Mouse (Mus musculus): Measurements from ENCODE around the gene Tmem88b. TPM values are rescaled to one million over a fixed set of nuclear protein-coding genes. Genes with fewer than 3 reads are reported as not detected.
"Not testable (repeated sequence)": the region's sequence is repeated elsewhere in the genome, so short reads cannot be mapped to it uniquely, and the experiment has no call there.

Tmem88b gene
- polyA plus RNA-seq, 1 experiment from 2014 or later: 0.92 TPM

DNA sequence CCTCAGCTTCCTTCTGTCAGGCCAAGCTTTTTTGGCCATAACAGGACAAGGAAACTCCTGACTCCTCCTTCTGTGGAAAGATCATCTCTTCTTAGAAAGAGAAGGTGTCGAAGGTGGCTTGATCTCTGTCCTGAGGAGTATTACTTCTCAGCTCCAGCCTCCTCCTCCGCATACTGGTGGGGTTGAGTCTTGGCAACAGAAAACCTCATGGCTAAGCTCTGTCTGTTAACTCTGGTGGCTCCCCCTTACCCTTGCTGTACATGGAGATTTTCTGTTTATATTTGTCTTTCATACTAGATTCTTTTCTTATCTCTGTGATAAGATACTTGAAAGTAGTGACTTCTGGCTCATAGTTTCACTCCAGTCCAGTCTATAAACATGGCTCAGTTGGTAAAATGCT is 8.1 kb upstream of the Tmem88b start:
- WGBS: 86% methylated on average over 2 of the region's 2 CpGs
- Histone ChIP-seq H3K9ac (replicated peaks; ENCODE audit: low read depth, low read length) (no peak overlapping the region), H3K4me1 (ENCODE audit: control insufficient read depth, insufficient read depth, low read length) (no peaks in the 10 kb centered on the region), H3K4me2 (ENCODE audit: low read depth, low read length) (no peak overlapping the region), H3K27me3 (ENCODE audit: control insufficient read depth, insufficient read depth, low read length) (no peaks in the 10 kb centered on the region), H3K27ac (ENCODE audit: low read depth, low read length) (no peak overlapping the region), H3K9me3 (ENCODE audit: control insufficient read depth, low read length) (no peaks in the 10 kb centered on the region), H3K4me3 (ENCODE audit: low read depth, low read length) (no peak overlapping the region), H3K36me3 (ENCODE audit: control insufficient read depth, insufficient read depth, low read length) (no peaks in the 10 kb centered on the region)
- no peak for ATAC-seq (ENCODE audit: low read depth)

DNA sequence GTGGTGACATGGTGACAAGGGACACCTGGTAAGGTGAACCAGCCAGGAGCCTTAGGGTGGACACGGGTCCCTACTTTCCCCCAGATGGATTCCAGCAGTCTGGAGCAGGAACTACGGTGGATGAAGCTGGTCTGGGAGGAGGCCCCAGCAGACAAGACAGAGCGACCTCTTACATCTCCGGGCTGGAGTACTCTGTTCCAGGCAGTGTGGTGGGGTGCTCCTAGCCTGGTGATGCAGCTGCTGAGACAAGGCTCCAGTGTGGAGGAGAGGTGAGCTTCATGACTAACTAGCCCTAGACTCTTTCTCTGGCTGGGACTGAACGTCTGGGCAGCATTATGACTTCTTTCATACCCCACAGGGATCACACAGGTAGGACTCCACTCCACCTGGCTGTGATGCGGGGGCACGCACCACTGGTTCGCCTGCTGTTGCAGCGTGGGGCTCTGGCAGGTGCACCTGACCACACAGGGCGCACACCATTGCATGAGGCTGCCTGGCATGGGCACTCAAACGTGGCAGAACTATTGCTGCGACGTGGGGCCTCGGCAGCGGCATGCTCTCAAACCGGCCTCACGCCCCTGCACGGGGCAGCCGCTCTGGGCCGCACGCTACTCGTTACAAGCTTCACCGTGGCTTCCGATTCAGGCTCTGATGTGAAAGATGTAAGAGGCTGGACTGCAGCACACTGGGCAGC is 5.7 kb upstream of the Tmem88b start:
- Histone ChIP-seq H3K9me3 (ENCODE audit: control insufficient read depth, low read length) (no peaks in the 10 kb centered on the region), H3K27me3 (ENCODE audit: control insufficient read depth, insufficient read depth, low read length) (no peaks in the 10 kb centered on the region), H3K4me1 (ENCODE audit: control insufficient read depth, insufficient read depth, low read length) (no peaks in the 10 kb centered on the region), H3K9ac (replicated peaks; ENCODE audit: low read depth, low read length) (no peak overlapping the region), H3K4me3 (ENCODE audit: low read depth, low read length) (no peak overlapping the region), H3K36me3 (ENCODE audit: control insufficient read depth, insufficient read depth, low read length) (no peaks in the 10 kb centered on the region), H3K27ac (ENCODE audit: low read depth, low read length) (no peak overlapping the region), H3K4me2 (ENCODE audit: low read depth, low read length) (no peak overlapping the region)
- no peak for ATAC-seq (ENCODE audit: low read depth)
- WGBS: 74% methylated on average over 24 of the region's 24 CpGs

- Histone ChIP-seq H3K27ac (ENCODE audit: low read depth, low read length) (no peak overlapping the region), H3K4me3 (ENCODE audit: low read depth, low read length) (no peak overlapping the region), H3K36me3 (ENCODE audit: control insufficient read depth, insufficient read depth, low read length) (no peaks in the 10 kb centered on the region), H3K4me1 (ENCODE audit: control insufficient read depth, insufficient read depth, low read length) (no peaks in the 10 kb centered on the region), H3K4me2 (ENCODE audit: low read depth, low read length) (no peak overlapping the region), H3K27me3 (ENCODE audit: control insufficient read depth, insufficient read depth, low read length) (no peaks in the 10 kb centered on the region), H3K9me3 (ENCODE audit: control insufficient read depth, low read length) (no peaks in the 10 kb centered on the region), H3K9ac (replicated peaks; ENCODE audit: low read depth, low read length) (no peak overlapping the region)
- WGBS: 79% methylated on average over 3 of the region's 3 CpGs
- no peak for ATAC-seq (ENCODE audit: low read depth)
These were observed 5.0 kb upstream of the Tmem88b start for GRCm38 (mm10) chr4:155790650-155791161.

DNA sequence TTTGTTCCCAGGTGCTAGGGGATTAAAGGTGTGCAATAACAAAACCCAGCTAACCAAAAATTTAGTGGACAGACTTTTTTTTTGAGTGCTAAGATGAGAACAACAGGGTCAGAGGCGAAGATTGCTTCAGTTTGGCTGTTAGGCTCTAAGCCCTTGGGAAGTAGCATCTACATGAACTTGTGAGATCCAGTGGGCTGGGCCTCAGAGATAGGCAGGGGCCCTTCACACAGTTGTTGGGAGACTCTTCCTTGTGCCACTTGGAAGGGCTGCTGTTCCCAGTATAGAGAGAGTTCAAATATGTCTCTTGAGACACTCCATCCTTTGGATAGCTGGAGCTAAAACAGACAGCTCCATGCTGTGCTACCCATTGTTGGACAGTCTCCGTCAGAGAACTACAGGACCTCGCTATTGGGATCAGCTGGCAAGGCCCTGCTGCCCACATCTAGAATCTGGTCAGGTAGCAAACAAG is 4.4 kb upstream of the Tmem88b start, which contains the start of gene Ankrd65:
Ankrd65 (plus strand) TSS at position 419 of the 469 bp plus-strand sequence.
- H3K9ac ChIP-seq (replicated peaks; ENCODE audit: low read depth, low read length): no peak within 1 kb of the TSS
- no peaks in the 10 kb centered on the region for H3K4me1 ChIP-seq (ENCODE audit: control insufficient read depth, insufficient read depth, low read length)
- H3K36me3 ChIP-seq (ENCODE audit: control insufficient read depth, insufficient read depth, low read length): no peaks in the 10 kb centered on the region
- WGBS: 78% methylated on average over 3 of the region's 3 CpGs
- H3K4me3 ChIP-seq (ENCODE audit: low read depth, low read length): no peak within 1 kb of the TSS
- no peak within 1 kb of the TSS for H3K27ac ChIP-seq (ENCODE audit: low read depth, low read length)
- no peak within 1 kb of the TSS for H3K4me2 ChIP-seq (ENCODE audit: low read depth, low read length)
- ATAC-seq (ENCODE audit: low read depth): no peak
- no peaks in the 10 kb centered on the region for H3K9me3 ChIP-seq (ENCODE audit: control insufficient read depth, low read length)
- no peaks in the 10 kb centered on the region for H3K27me3 ChIP-seq (ENCODE audit: control insufficient read depth, insufficient read depth, low read length)

DNA sequence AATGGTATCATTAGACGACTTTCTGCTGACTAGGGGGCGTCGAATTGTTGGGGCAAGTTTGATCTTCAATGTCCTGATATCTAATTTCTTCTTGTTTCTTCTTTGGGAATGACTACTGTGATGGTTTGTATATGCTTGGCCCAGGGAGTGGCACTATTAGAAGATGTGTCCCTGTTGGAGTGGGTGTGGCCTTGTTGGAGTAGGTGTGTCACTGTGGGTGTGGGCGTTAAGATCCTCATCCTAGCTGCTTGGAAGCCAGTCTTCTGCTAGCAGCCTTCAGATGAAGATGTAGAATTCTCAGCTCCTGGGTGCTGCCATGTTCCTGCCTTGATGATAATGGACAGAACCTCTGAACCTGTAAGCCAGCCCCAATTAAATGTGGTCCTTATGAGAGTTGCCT is 3.2 kb upstream of the Tmem88b start:
- H3K27ac ChIP-seq (ENCODE audit: low read depth, low read length); H3K9me3 ChIP-seq (ENCODE audit: control insufficient read depth, low read length); H3K4me1 ChIP-seq (ENCODE audit: control insufficient read depth, insufficient read depth, low read length); ATAC-seq (ENCODE audit: low read depth); H3K4me2 ChIP-seq (ENCODE audit: low read depth, low read length); H3K4me3 ChIP-seq (ENCODE audit: low read depth, low read length); H3K9ac ChIP-seq (replicated peaks; ENCODE audit: low read depth, low read length); H3K27me3 ChIP-seq (ENCODE audit: control insufficient read depth, insufficient read depth, low read length); H3K36me3 ChIP-seq (ENCODE audit: control insufficient read depth, insufficient read depth, low read length): not testable (repeated sequence)
- WGBS: 84% methylated on average over 4 of the region's 4 CpGs

GRCm38 (mm10) chr4:155788300-155788699 is 2.6 kb upstream of the Tmem88b start:
- Histone ChIP-seq H3K9me3 (ENCODE audit: control insufficient read depth, low read length) (no peaks in the 10 kb centered on the region), H3K27ac (ENCODE audit: low read depth, low read length) (no peak overlapping the region), H3K9ac (replicated peaks; ENCODE audit: low read depth, low read length) (no peak overlapping the region), H3K36me3 (ENCODE audit: control insufficient read depth, insufficient read depth, low read length) (no peaks in the 10 kb centered on the region), H3K4me2 (ENCODE audit: low read depth, low read length) (no peak overlapping the region), H3K4me3 (ENCODE audit: low read depth, low read length) (no peak overlapping the region), H3K4me1 (ENCODE audit: control insufficient read depth, insufficient read depth, low read length) (peaks cover 5% of the 10 kb centered on the region; the same call in 1 of the 2 replicates), H3K27me3 (ENCODE audit: control insufficient read depth, insufficient read depth, low read length) (no peaks in the 10 kb centered on the region)
- WGBS: 82% methylated on average over 3 of the region's 3 CpGs
- no peak for ATAC-seq (ENCODE audit: low read depth)

DNA sequence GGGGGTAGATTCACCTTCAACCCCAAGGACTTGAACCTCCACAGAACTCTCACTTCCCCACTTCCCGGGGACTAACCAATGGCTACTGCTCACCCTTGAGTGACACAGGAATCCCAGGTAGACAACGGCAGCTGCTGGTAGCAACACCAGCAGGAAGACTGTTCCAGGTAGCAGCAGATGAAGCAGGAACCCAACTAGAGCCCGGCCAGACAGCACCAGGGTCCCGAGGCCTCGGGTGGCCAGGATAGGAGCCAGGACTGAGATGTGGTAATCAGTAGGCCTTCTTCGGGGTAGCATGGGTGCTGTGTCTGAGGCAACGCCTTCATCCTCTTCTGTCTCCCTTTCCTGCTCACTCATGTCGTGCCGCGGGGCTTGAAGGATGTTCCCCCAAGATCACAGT is 428 bp downstream of the Tmem88b start:
- Histone ChIP-seq H3K27me3 (ENCODE audit: control insufficient read depth, insufficient read depth, low read length) (no peaks in the 10 kb centered on the region), H3K36me3 (ENCODE audit: control insufficient read depth, insufficient read depth, low read length) (no peaks in the 10 kb centered on the region), H3K4me1 (ENCODE audit: control insufficient read depth, insufficient read depth, low read length) (peaks cover 7% of the 10 kb centered on the region; the same call in 1 of the 2 replicates), H3K4me2 (ENCODE audit: low read depth, low read length) (no peak overlapping the region), H3K27ac (ENCODE audit: low read depth, low read length) (no peak overlapping the region), H3K9ac (replicated peaks; ENCODE audit: low read depth, low read length) (no peak overlapping the region), H3K9me3 (ENCODE audit: control insufficient read depth, low read length) (no peaks in the 10 kb centered on the region), H3K4me3 (ENCODE audit: low read depth, low read length) (no peak overlapping the region)
- no peak for ATAC-seq (ENCODE audit: low read depth)
- 86% methylated on average over 10 of the region's 10 CpGs for WGBS

GRCm38 (mm10) chr4:155784081-155784701 is 1.5 kb downstream of the Tmem88b start:
- Histone ChIP-seq H3K9ac (replicated peaks; ENCODE audit: low read depth, low read length) (peak overlapping the region; percentile 85), H3K4me2 (ENCODE audit: low read depth, low read length) (peak overlapping the region; percentile 63), H3K27me3 (ENCODE audit: control insufficient read depth, insufficient read depth, low read length) (no peaks in the 10 kb centered on the region), H3K4me1 (ENCODE audit: control insufficient read depth, insufficient read depth, low read length) (peaks cover 7% of the 10 kb centered on the region; the same call in 1 of the 2 replicates), H3K27ac (ENCODE audit: low read depth, low read length) (peak overlapping the region; percentile 88), H3K36me3 (ENCODE audit: control insufficient read depth, insufficient read depth, low read length) (no peaks in the 10 kb centered on the region), H3K4me3 (ENCODE audit: low read depth, low read length) (peak overlapping the region; percentile 61), H3K9me3 (ENCODE audit: control insufficient read depth, low read length) (no peaks in the 10 kb centered on the region)
- under 1% methylated on average over 46 of the region's 52 CpGs for WGBS
- peak; percentile 89 for ATAC-seq (ENCODE audit: low read depth)

- H3K4me2 ChIP-seq (ENCODE audit: low read depth, low read length): peak overlapping the region; percentile 63
- H3K9me3 ChIP-seq (ENCODE audit: control insufficient read depth, low read length): no peaks in the 10 kb centered on the region
- ATAC-seq (ENCODE audit: low read depth): no peak; the same call in 1 of the 2 replicates
- WGBS: 38% methylated on average over 16 of the region's 16 CpGs
- H3K27ac ChIP-seq (ENCODE audit: low read depth, low read length): peak overlapping the region; percentile 88
- H3K36me3 ChIP-seq (ENCODE audit: control insufficient read depth, insufficient read depth, low read length): no peaks in the 10 kb centered on the region
- peaks cover 7% of the 10 kb centered on the region; the same call in 1 of the 2 replicates for H3K4me1 ChIP-seq (ENCODE audit: control insufficient read depth, insufficient read depth, low read length)
- peak overlapping the region; percentile 61 for H3K4me3 ChIP-seq (ENCODE audit: low read depth, low read length)
- peak overlapping the region; percentile 85 for H3K9ac ChIP-seq (replicated peaks; ENCODE audit: low read depth, low read length)
- no peaks in the 10 kb centered on the region for H3K27me3 ChIP-seq (ENCODE audit: control insufficient read depth, insufficient read depth, low read length)
These were observed 2.1 kb downstream of the Tmem88b start for GRCm38 (mm10) chr4:155783486-155784080.
